Mouse (Mus musculus): Measurements from ENCODE around the gene Fam155a. TPM values are rescaled to one million over a fixed set of nuclear protein-coding genes. Genes with fewer than 3 reads are reported as not detected.

Gene Fam155a
- polyA plus RNA-seq, 1 experiment: 0.37 TPM

DNA sequence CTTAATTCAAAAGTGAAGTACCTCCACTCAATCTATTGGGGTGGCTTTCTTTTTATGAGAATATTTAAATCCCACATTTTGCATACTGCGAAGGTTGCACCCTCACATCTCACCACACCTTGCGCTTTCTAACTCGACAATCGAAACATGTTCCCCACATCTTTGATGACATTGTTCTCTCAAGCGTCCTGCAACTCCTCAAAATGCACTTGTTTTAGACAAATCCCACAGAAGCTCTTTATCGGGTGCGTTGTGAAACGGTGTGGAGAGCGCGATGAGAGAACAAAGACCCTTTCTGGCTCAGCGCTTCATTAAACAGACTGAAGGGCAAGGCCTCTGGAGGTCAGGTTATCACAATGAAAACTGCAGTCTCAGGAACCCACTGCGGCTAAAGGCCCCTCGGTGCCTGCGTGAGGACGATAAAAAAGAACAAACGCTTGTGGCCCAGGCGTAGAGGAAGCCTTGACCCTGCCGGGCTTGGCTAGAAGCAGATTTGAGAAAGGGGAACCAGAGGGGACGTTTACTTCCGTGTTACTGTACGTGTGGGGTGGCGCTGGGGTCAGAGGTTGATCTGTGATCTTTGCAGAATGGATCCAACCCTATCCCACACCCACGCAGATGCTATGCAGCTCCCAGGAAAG, 613.7 kb downstream of the Fam155a start:
- TF ChIP-seq CTCF (IDR thresholded peaks at IDR 0.05; ENCODE audit: extremely low read depth, insufficient read length, insufficient replicate concordance, low read depth, low read length): no peak
- no peak for TF ChIP-seq POLR2A (IDR thresholded peaks at IDR 0.05; ENCODE audit: low read depth, low read length)
- H3K4me3 ChIP-seq (ENCODE audit: low read depth, low read length): no peak overlapping the region
- no peaks in the 10 kb centered on the region for H3K36me3 ChIP-seq (ENCODE audit: control insufficient read depth, insufficient read depth, low read length)
- no peaks in the 10 kb centered on the region for H3K27me3 ChIP-seq (ENCODE audit: control insufficient read depth, insufficient read depth, low read length)
- no peaks in the 10 kb centered on the region for H3K4me1 ChIP-seq (ENCODE audit: control insufficient read depth, insufficient read depth, insufficient read length, low read length)
- WGBS: 41% methylated on average over 23 of the region's 23 CpGs
- H3K27ac ChIP-seq (ENCODE audit: insufficient read depth, low read depth, low read length): no peak overlapping the region

Other genes starting within 250 kb of the Fam155a start
- gene Gm10217, start 93.1 kb upstream of the Fam155a start, polyA plus RNA-seq (2012; rRNA removed): not detected in 2 replicates
- 0.79 and 1.1 TPM in 2 replicates for gene Lig4, start 206.5 kb upstream of the Fam155a start, polyA plus RNA-seq (2012; rRNA removed)
- 2.1 and 2.9 TPM in 2 replicates for gene Abhd13, start 206.5 kb upstream of the Fam155a start, polyA plus RNA-seq (2012; rRNA removed)
- gene Tnfsf13b, start 235.3 kb upstream of the Fam155a start, polyA plus RNA-seq (2012; rRNA removed): 8.0 and 14.3 TPM in 2 replicates